Mouse (Mus musculus) spleen, adult 2 months (tissue): ENCODE results near the gene Il1rl2.

ENCODE experiments used
- CTCF ChIP-seq: fragments of 200-500 bp; IDR thresholded peaks from 2 replicates; pipeline ENCODE4 v1.5.1; 2011; ENCODE audit warnings: mild to moderate bottlenecking, inconsistent platforms; ENCODE audit not compliant: insufficient read depth, insufficient read length, insufficient replicate concordance; ENCODE audit errors: extremely low read depth
- POLR2A ChIP-seq: fragments of 200-500 bp; IDR thresholded peaks from 2 replicates; pipeline ENCODE4 v1.6.1; 2011; ENCODE audit warnings: low read depth, low read length, inconsistent platforms

- TF ChIP-seq CTCF, result no peak
- no peak for TF ChIP-seq POLR2A
These were observed 45.7 kb upstream of the Il1rl2 start for GRCm38 (mm10) chr1:40278720-40279119.
